In the genomic region with DNA sequence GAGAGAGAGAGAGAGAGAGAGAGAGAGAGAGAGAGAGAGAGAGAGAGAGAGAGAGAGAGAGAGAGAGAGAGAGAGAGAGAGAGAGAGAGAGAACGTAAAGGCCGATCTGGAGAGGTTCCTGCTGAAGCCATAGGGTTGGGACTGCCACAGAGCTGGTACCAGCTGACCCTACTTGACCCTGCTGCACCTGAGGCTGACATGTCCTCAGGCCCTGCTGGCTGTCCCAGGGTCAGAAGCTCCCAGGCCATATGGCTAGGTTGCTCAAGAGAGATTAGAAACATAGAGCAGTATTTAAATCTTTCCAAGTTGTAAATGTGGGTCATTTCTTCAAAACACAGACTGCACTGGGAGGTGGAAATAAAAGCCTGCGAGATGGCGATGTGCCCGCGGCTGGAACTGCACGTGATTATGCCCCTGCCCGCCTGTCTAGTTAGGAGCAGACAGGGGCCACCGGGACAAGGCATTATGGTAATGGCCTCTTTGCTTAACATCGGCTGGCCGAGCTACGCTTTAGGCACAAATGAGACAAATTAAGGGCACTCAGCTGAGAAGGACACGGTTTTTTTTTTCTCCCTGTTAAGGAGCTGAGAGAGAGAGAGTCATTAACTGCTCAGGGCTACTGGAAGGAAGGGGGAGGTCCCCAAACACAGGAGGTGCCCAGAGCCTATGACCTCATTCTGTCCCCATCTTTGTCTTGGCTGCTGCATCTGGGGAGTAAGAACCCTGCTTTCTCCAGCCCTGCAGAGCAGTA, we compare ENCODE assay signal across 8 mouse cellular contexts.
A peak's percentile ranks its signal among the peaks of the same experiment; 100 is the strongest.
DNase-seq lines count a peak whose midpoint lies in the region; ATAC-seq and TF ChIP-seq lines count a peak whose summit lies in the region.

No protein-coding gene starts in this region.

- TF ChIP-seq CTCF in kidney, postnatal 0 days (IDR thresholded peaks at IDR 0.05; ENCODE audit: low read depth): no peak

- H3K27me3 ChIP-seq in forebrain, embryonic 13.5 days: no peaks in the 10 kb centered on the region
- H3K27me3 ChIP-seq in kidney, postnatal 0 days (ENCODE audit: insufficient read depth, low read length): no peaks in the 10 kb centered on the region; the same call in 1 of the 2 replicates
- no peaks in the 10 kb centered on the region for H3K27me3 ChIP-seq in limb, embryonic 15.5 days

- peak overlapping the region; percentile 84 for H3K27ac ChIP-seq in forebrain, embryonic 13.5 days
- no peak overlapping the region for H3K27ac ChIP-seq in kidney, postnatal 0 days
- peak overlapping the region; percentile 68 for H3K27ac ChIP-seq in limb, embryonic 15.5 days

- no peaks in the 10 kb centered on the region for H3K36me3 ChIP-seq in forebrain, embryonic 13.5 days (ENCODE audit: poor library complexity, severe bottlenecking)
- H3K36me3 ChIP-seq in kidney, postnatal 0 days (ENCODE audit: insufficient read depth, low read length): no peaks in the 10 kb centered on the region
- H3K36me3 ChIP-seq in limb, embryonic 15.5 days: no peaks in the 10 kb centered on the region

- H3K9ac ChIP-seq in forebrain, embryonic 13.5 days: no peak overlapping the region
- no peak overlapping the region for H3K9ac ChIP-seq in kidney, postnatal 0 days (ENCODE audit: low read depth, low read length)
- H3K9ac ChIP-seq in limb, embryonic 15.5 days: no peak overlapping the region

- no peak overlapping the region for H3K4me3 ChIP-seq in forebrain, embryonic 13.5 days
- no peak overlapping the region for H3K4me3 ChIP-seq in kidney, postnatal 0 days (replicated peaks; ENCODE audit: low read depth, low read length)
- no peak overlapping the region for H3K4me3 ChIP-seq in limb, embryonic 15.5 days

- H3K9me3 ChIP-seq in forebrain, embryonic 13.5 days (replicated peaks): 0 out of 2 replicates have a peak, but pooled peaks cover 6% of the 10 kb centered on the region
- no peaks in the 10 kb centered on the region for H3K9me3 ChIP-seq in kidney, postnatal 0 days (replicated peaks; ENCODE audit: low read length)
- no peaks in the 10 kb centered on the region for H3K9me3 ChIP-seq in limb, embryonic 15.5 days

- H3K4me1 ChIP-seq in forebrain, embryonic 13.5 days: peaks cover 42% of the 10 kb centered on the region
- 0 out of 2 replicates have a peak, but pooled peaks cover 14% of the 10 kb centered on the region for H3K4me1 ChIP-seq in kidney, postnatal 0 days (replicated peaks; ENCODE audit: insufficient read depth, low read length)
- peaks cover 27% of the 10 kb centered on the region for H3K4me1 ChIP-seq in limb, embryonic 15.5 days

- WGBS in forebrain, embryonic 13.5 days: 4% methylated on average over 13 of the region's 13 CpGs
- 22% methylated on average over 13 of the region's 13 CpGs for WGBS in kidney, postnatal 0 days
- WGBS in limb, embryonic 15.5 days: 25% methylated on average over 13 of the region's 13 CpGs

- peak overlapping the region; percentile 20; the same call in 1 of the 2 replicates for H3K4me2 ChIP-seq in forebrain, embryonic 13.5 days
- no peak overlapping the region for H3K4me2 ChIP-seq in kidney, postnatal 0 days (ENCODE audit: low read length)
- H3K4me2 ChIP-seq in limb, embryonic 15.5 days: no peak overlapping the region

- peak; percentile 49 to 60 for DNase-seq in cerebellum, postnatal 14 days
- no peak for DNase-seq in cerebellum, adult 11-12 months
- peak; percentile 56 for DNase-seq in kidney, postnatal 0 days (ENCODE audit: low spot score)
- DNase-seq in spleen, adult 12 weeks (ENCODE audit: low spot score): no peak
- no peak for DNase-seq in ovary, adult 18-20 months (ENCODE audit: low spot score)

- ATAC-seq in forebrain, embryonic 13.5 days: peak; percentile 92
- peak; percentile 55; the same call in 1 of the 2 replicates for ATAC-seq in kidney, postnatal 0 days (replicated peaks; ENCODE audit: low FRiP score, low read depth)
- ATAC-seq in limb, embryonic 15.5 days (ENCODE audit: insufficient number of reproducible peaks, low FRiP score, low TSS enrichment, low read depth): peak; percentile 59; the same call in 1 of the 2 replicates
- no peak for ATAC-seq in megakaryocyte, adult 5-6 weeks (ENCODE audit: poor library complexity, severe bottlenecking)

Comparison
In these comparisons a context has a peak if more than half of its experiments do, and no peak if none do; other contexts are left out.
1. DNase-seq: peak in cerebellum, postnatal 14 days (2 of 2) and kidney, postnatal 0 days (single experiment); none in cerebellum, adult 11-12 months (single experiment), spleen, adult 12 weeks (single experiment) and ovary, adult 18-20 months (single experiment).